Comparison of ENCODE assay signal across 9 mouse cellular contexts in genomic region chr5:137028561-137029272, GRCm38 (mm10). TPM values are rescaled to one million over a fixed set of nuclear protein-coding genes. Genes with fewer than 3 reads are reported as not detected.
DNase-seq lines count a peak whose midpoint lies in the region; TF ChIP-seq lines count a peak whose summit lies in the region.
"Had no signal": no experiment of that assay in that cellular context is flagged by ENCODE, and none has a peak within 500 bp of the region (broad histone marks: within the 10 kb centered on the region; RNA-seq: fewer than 3 reads in every experiment).

No protein-coding gene starts in this region.

- H3K4me1 ChIP-seq in hindbrain, embryonic 10.5 days (replicated peaks), result peaks cover 57% of the 10 kb centered on the region

- H3K4me2 ChIP-seq in myocyte (ENCODE audit: low read depth), result no peak overlapping the region

- H3K27ac ChIP-seq in left cerebral cortex, adult 2 months, result peak overlapping the region; percentile 76; the same call in 1 of the 2 replicates
- no peak overlapping the region for H3K27ac ChIP-seq in hindbrain, embryonic 10.5 days

- WGBS in hindbrain, embryonic 10.5 days, result 4% methylated on average over 29 of the region's 29 CpGs

- H3ac ChIP-seq in myocyte (ENCODE audit: control insufficient read depth, insufficient read length), result no peak overlapping the region

- DNase-seq in left cerebral cortex, adult 2 months (ENCODE audit: extremely low spot score in 1 of 2, low spot score in 2 of 2), result peak in 1 of 2 experiments; percentile 37
- no peak for DNase-seq in left cerebral cortex, adult 8-10 months (ENCODE audit: low spot score in 2 of 2)
- DNase-seq in brain, embryonic 14.5 days (ENCODE audit: low read depth), result peak; percentile 12
- no peak for DNase-seq in hindbrain, embryonic 10.5 days (ENCODE audit: low spot score)
- no peak for DNase-seq in gastrocnemius, postnatal 36 days
- no peak for DNase-seq in adipocyte (ENCODE audit: low spot score)

- TF ChIP-seq POLR2A in brain, embryonic 14.5 days (IDR thresholded peaks at IDR 0.05; ENCODE audit: borderline replicate concordance, extremely low read depth, insufficient read depth, insufficient read length, poor library complexity, severe bottlenecking), result no peak
- no peak for TF ChIP-seq POLR2A in myocyte (IDR thresholded peaks at IDR 0.05; ENCODE audit: insufficient read length, low read depth)

- no peaks in the 10 kb centered on the region for H3K36me3 ChIP-seq in hindbrain, embryonic 10.5 days
- no peaks in the 10 kb centered on the region for H3K36me3 ChIP-seq in myocyte (ENCODE audit: control insufficient read depth, insufficient read depth)

- H3K4me3 ChIP-seq in left cerebral cortex, adult 2 months, result peak overlapping the region; percentile 48
- peak overlapping the region; percentile 57 for H3K4me3 ChIP-seq in hindbrain, embryonic 10.5 days
- peak overlapping the region; percentile 8 for H3K4me3 ChIP-seq in myocyte

- intact Hi-C loops in left cerebral cortex, adult 2 months (cut with DNase I), result no loop called here
- intact Hi-C loops in gastrocnemius, postnatal 36 days (cut with DNase I), result loop anchor here (5.0 kb wide), 1 partner anchor 34 kb away; no protein-coding TSS in a partner anchor

- no peaks in the 10 kb centered on the region for H3K9me3 ChIP-seq in hindbrain, embryonic 10.5 days

- peaks cover 95% of the 10 kb centered on the region for H3K27me3 ChIP-seq in hindbrain, embryonic 10.5 days (ENCODE audit: insufficient read depth, poor library complexity, severe bottlenecking)
- H3K27me3 ChIP-seq in myocyte (ENCODE audit: control insufficient read depth, insufficient read depth, insufficient read length), result peaks cover 24% of the 10 kb centered on the region
- H3K27me3 ChIP-seq: Patski had no signal

- H3K79me2 ChIP-seq in myocyte (ENCODE audit: control insufficient read depth, insufficient read depth), result no peaks in the 10 kb centered on the region

- TF ChIP-seq CTCF in left cerebral cortex, adult 2 months (IDR thresholded peaks at IDR 0.05), result no peak
- no peak for TF ChIP-seq CTCF in brain, embryonic 14.5 days (IDR thresholded peaks at IDR 0.05; ENCODE audit: borderline replicate concordance, extremely low read depth, insufficient read depth, insufficient read length)

TF ChIP-seq in myocyte, 11 proteins besides CTCF, POLR2A, EP300 and RAD21:
- TF ChIP-seq REST (IDR thresholded peaks at IDR 0.05; ENCODE audit: insufficient read depth, insufficient read length) (no peak), TCF3 (IDR thresholded peaks at IDR 0.05; ENCODE audit: insufficient read length, low read depth) (no peak), CEBPB (IDR thresholded peaks at IDR 0.05; ENCODE audit: insufficient read depth, poor library complexity, severe bottlenecking) (no peak), USF1 (IDR thresholded peaks at IDR 0.05; ENCODE audit: low read depth) (no peak), MAX (IDR thresholded peaks at IDR 0.05; ENCODE audit: low read depth) (no peak), MYOD1 (IDR thresholded peaks at IDR 0.05; ENCODE audit: control insufficient read depth in 1 of 3, insufficient read length in 2 of 3, low read depth in 2 of 3) (no peak), TCF12 (IDR thresholded peaks at IDR 0.05; ENCODE audit: insufficient read depth, poor library complexity, severe bottlenecking) (no peak), SRF (IDR thresholded peaks at IDR 0.05; ENCODE audit: control insufficient read depth, insufficient read length, low read depth) (no peak), POLR2AphosphoS2 (IDR thresholded peaks at IDR 0.05; ENCODE audit: insufficient read length, low read depth) (no peak), E2F4 (IDR thresholded peaks at IDR 0.05; ENCODE audit: insufficient read depth) (no peak), MYOG (IDR thresholded peaks at IDR 0.05; ENCODE audit: control insufficient read depth in 1 of 3, insufficient read depth in 1 of 3, insufficient read length in 2 of 3, low read depth in 2 of 3) (no peak)

RNA-seq across cellular contexts. Expression of gene Vgf, which starts 2.5 kb away (rescaled TPM):
- 100 to 1,000 TPM; 433 to 446 TPM for total RNA-seq in left cerebral cortex, adult 2 months (2021)
- 100 to 1,000 TPM; 243 to 291 (median 262) TPM for total RNA-seq in left cerebral cortex, adult 8-10 months (2022)
- 6.7 and 9.3 TPM in 2 replicates for polyA plus RNA-seq in brain, embryonic 14.5 days (2012; rRNA removed)
- polyA plus RNA-seq in hindbrain, embryonic 10.5 days (2016; fragmentation: Nextera tagmentation; extraction: Ambion mirVana), result 0.82 and 0.94 TPM in 2 replicates
- polyA plus RNA-seq in myocyte (2012; fragmentation: generic; extraction: Trizol), result 0.04 TPM
- total RNA-seq in gastrocnemius, postnatal 36 days (2021), result not detected
- polyA plus RNA-seq: heart, embryonic 16.5 days had no signal

RNA-seq across cellular contexts. Expression of gene Ap1s1, which starts 17.2 kb away (rescaled TPM):
- 100 to 1,000 TPM; 349 to 354 TPM for total RNA-seq in left cerebral cortex, adult 2 months (2021)
- 100 to 1,000 TPM; 318 to 379 (median 354) TPM for total RNA-seq in left cerebral cortex, adult 8-10 months (2022)
- polyA plus RNA-seq in brain, embryonic 14.5 days (2012; rRNA removed), result 162 and 163 TPM in 2 replicates
- polyA plus RNA-seq in hindbrain, embryonic 10.5 days (2016; fragmentation: Nextera tagmentation; extraction: Ambion mirVana), result 200 and 232 TPM in 2 replicates
- 172 TPM for polyA plus RNA-seq in myocyte (2012; fragmentation: generic; extraction: Trizol)
- 10 to 100 TPM; 14.6 to 16.8 TPM for total RNA-seq in gastrocnemius, postnatal 36 days (2021)

RNA-seq across cellular contexts. Expression of gene Znhit1, which starts 40.9 kb away (rescaled TPM):
- total RNA-seq in left cerebral cortex, adult 2 months (2021), result 10 to 100 TPM; 82.0 to 91.0 TPM
- total RNA-seq in left cerebral cortex, adult 8-10 months (2022), result 10 to 100 TPM; 81.9 to 92.7 (median 85.8) TPM
- polyA plus RNA-seq in brain, embryonic 14.5 days (2012; rRNA removed), result 89.0 and 104 TPM in 2 replicates
- 108 and 113 TPM in 2 replicates for polyA plus RNA-seq in hindbrain, embryonic 10.5 days (2016; fragmentation: Nextera tagmentation; extraction: Ambion mirVana)
- polyA plus RNA-seq in myocyte (2012; fragmentation: generic; extraction: Trizol), result 97.7 TPM
- total RNA-seq in gastrocnemius, postnatal 36 days (2021), result 10 to 100 TPM; 58.3 to 63.2 TPM

RNA-seq across cellular contexts. Expression of gene Plod3, which starts 41.9 kb away (rescaled TPM):
- 10 to 100 TPM; 38.7 to 39.1 TPM for total RNA-seq in left cerebral cortex, adult 2 months (2021)
- total RNA-seq in left cerebral cortex, adult 8-10 months (2022), result 10 to 100 TPM; 27.9 to 43.3 (median 34.2) TPM
- polyA plus RNA-seq in brain, embryonic 14.5 days (2012; rRNA removed), result 75.0 and 81.7 TPM in 2 replicates
- polyA plus RNA-seq in hindbrain, embryonic 10.5 days (2016; fragmentation: Nextera tagmentation; extraction: Ambion mirVana), result 40.6 and 43.3 TPM in 2 replicates
- 124 TPM for polyA plus RNA-seq in myocyte (2012; fragmentation: generic; extraction: Trizol)
- 10 to 100 TPM; 19.5 to 22.2 TPM for total RNA-seq in gastrocnemius, postnatal 36 days (2021)

RNA-seq across cellular contexts. Expression of gene Serpine1, which starts 43.4 kb away (rescaled TPM):
- total RNA-seq in left cerebral cortex, adult 2 months (2021), result 1 to 10 TPM in 1 of 2 experiments, under 1 TPM in 1; 0.91 to 1.1 TPM
- total RNA-seq in left cerebral cortex, adult 8-10 months (2022), result 1 to 10 TPM; 1.1 to 2.7 (median 1.9) TPM
- 2.1 and 2.6 TPM in 2 replicates for polyA plus RNA-seq in brain, embryonic 14.5 days (2012; rRNA removed)
- polyA plus RNA-seq in hindbrain, embryonic 10.5 days (2016; fragmentation: Nextera tagmentation; extraction: Ambion mirVana), result not detected in 2 replicates
- 17.6 TPM for polyA plus RNA-seq in myocyte (2012; fragmentation: generic; extraction: Trizol)
- total RNA-seq in gastrocnemius, postnatal 36 days (2021), result 1 to 10 TPM; 2.8 to 7.5 TPM

Comparison
In these comparisons a context has a peak if more than half of its experiments do, and no peak if none do; other contexts are left out.
1. RNA of gene Vgf, which starts 2.5 kb away (total RNA-seq): 433 to 446 TPM in left cerebral cortex, adult 2 months and 243 to 291 TPM in left cerebral cortex, adult 8-10 months; not detected in gastrocnemius, postnatal 36 days; every median in the first group is over 100 times any median in the second.
2. RNA of gene Ap1s1, which starts 17.2 kb away (total RNA-seq): 318 to 379 TPM in left cerebral cortex, adult 8-10 months and 349 to 354 TPM in left cerebral cortex, adult 2 months; 14.6 to 16.8 TPM in gastrocnemius, postnatal 36 days; every median in the first group is over 10 times any median in the second.
3. Peak in every context shown above with its lines, with median percentiles within 50 percentile points of each other: H3K4me3 ChIP-seq.